Mouse (Mus musculus) neural tube, embryonic 12.5 days (tissue): ENCODE data around the gene Gm20521. TPM values are rescaled to one million over a fixed set of nuclear protein-coding genes. Genes with fewer than 3 reads are reported as not detected.

Experiments
- ATAC-seq: fragments of 200-750 bp; cut with Nextera tagmentation; 2 replicates; pipeline ENCODE4 v1.8.0; 2017; ENCODE audit warnings: low read depth, mild to moderate bottlenecking, moderate TSS enrichment, moderate library complexity; ENCODE audit not compliant: low FRiP score
- H3K27ac ChIP-seq: fragments of 300-500 bp; sonication (generic); 2 replicates; pipeline ENCODE4 v1.5.1; 2016
- H3K27me3 ChIP-seq: fragments of 300-500 bp; sonication (generic); replicated peaks from 2 replicates; pipeline ENCODE4 v1.6.1; 2016; ENCODE audit warnings: mild to moderate bottlenecking
- H3K36me3 ChIP-seq: fragments of 300-500 bp; sonication (generic); 2 replicates; pipeline ENCODE4 v1.6.1; 2016; ENCODE audit warnings: mild to moderate bottlenecking
- H3K4me1 ChIP-seq: fragments of 300-500 bp; sonication (generic); 2 replicates; pipeline ENCODE4 v1.6.1; 2016
- H3K4me2 ChIP-seq: fragments of 300-500 bp; sonication (generic); replicated peaks from 2 replicates; pipeline ENCODE4 v1.6.1; 2016; ENCODE audit warnings: mild to moderate bottlenecking
- H3K4me3 ChIP-seq: fragments of 300-500 bp; sonication (generic); 2 replicates; pipeline ENCODE4 v1.5.1; 2016
- H3K9ac ChIP-seq: fragments of 300-500 bp; sonication (generic); 2 replicates; pipeline ENCODE4 v1.6.1; 2016; ENCODE audit warnings: mild to moderate bottlenecking
- H3K9me3 ChIP-seq: fragments of 300-500 bp; sonication (generic); 2 replicates; pipeline ENCODE4 v1.6.1; 2016; ENCODE audit warnings: mild to moderate bottlenecking
- WGBS: fragments of 180-500 bp; shearing (Covaris S2); methylation state at CpG from one replicate; pipeline ENCODE4 v1.1.7; 2016; 5-methylcytosine and 5-hydroxymethylcytosine counted together
- polyA plus RNA-seq: library from polyadenylated mRNA; unstranded; fragments of >200 nt; fragmentation: Nextera tagmentation; extraction: Ambion mirVana; gene quantifications from 2 replicates; pipeline ENCODE4 v1.2.1, GENCODE M21; 2016

Gm20521 gene
- polyA plus RNA-seq, 1 experiment from 2014 or later: not detected

- H3K4me2 ChIP-seq: no peak overlapping the region
- no peak for ATAC-seq
- H3K9me3 ChIP-seq: no peaks in the 10 kb centered on the region
- H3K27ac ChIP-seq: no peak overlapping the region
- no peaks in the 10 kb centered on the region for H3K36me3 ChIP-seq
- H3K27me3 ChIP-seq: no peaks in the 10 kb centered on the region
- no peak overlapping the region for H3K4me3 ChIP-seq
- H3K9ac ChIP-seq: no peak overlapping the region
- H3K4me1 ChIP-seq: peaks cover 5% of the 10 kb centered on the region; the same call in 1 of the 2 replicates
- WGBS: 84% methylated on average over 4 of the region's 4 CpGs
Observed at GRCm38 (mm10) chr14:54868026-54868425, 15.2 kb upstream of the Gm20521 start.

- no peaks in the 10 kb centered on the region for H3K9me3 ChIP-seq
- no peak within 1 kb of the TSS for H3K4me2 ChIP-seq
- no peak within 1 kb of the TSS for H3K9ac ChIP-seq
- WGBS: 87% methylated on average over 5 of the region's 5 CpGs
- H3K36me3 ChIP-seq: no peaks in the 10 kb centered on the region
- H3K4me3 ChIP-seq: no peak within 1 kb of the TSS
- ATAC-seq: no peak
- H3K4me1 ChIP-seq: peaks cover 6% of the 10 kb centered on the region
- no peak within 1 kb of the TSS for H3K27ac ChIP-seq
- no peaks in the 10 kb centered on the region for H3K27me3 ChIP-seq
Observed at GRCm38 (mm10) chr14:54870861-54871260, 12.4 kb upstream of the Gm20521 start, which contains the start of gene Homez. Gene Homez, minus strand, starts transcription at chr14:54870961.

- no peak overlapping the region for H3K27ac ChIP-seq
- H3K27me3 ChIP-seq: no peaks in the 10 kb centered on the region
- no peak overlapping the region for H3K4me3 ChIP-seq
- no peaks in the 10 kb centered on the region for H3K36me3 ChIP-seq
- H3K9me3 ChIP-seq: no peaks in the 10 kb centered on the region
- no peak overlapping the region for H3K4me2 ChIP-seq
- peaks cover 14% of the 10 kb centered on the region for H3K4me1 ChIP-seq
- H3K9ac ChIP-seq: no peak overlapping the region
- ATAC-seq: no peak
- 96% methylated on average over 3 of the region's 3 CpGs for WGBS
Observed at GRCm38 (mm10) chr14:54874165-54874564, 9.1 kb upstream of the Gm20521 start.

GRCm38 (mm10) chr14:54875844-54876538 is 7.2 kb upstream of the Gm20521 start:
- Histone ChIP-seq H3K36me3 (no peaks in the 10 kb centered on the region), H3K4me2 (peak overlapping the region; percentile 99), H3K4me1 (peaks cover 14% of the 10 kb centered on the region), H3K4me3 (peak overlapping the region; percentile 77), H3K27me3 (no peaks in the 10 kb centered on the region), H3K9ac (peak overlapping the region; percentile 81), H3K27ac (peak overlapping the region; percentile 64), H3K9me3 (no peaks in the 10 kb centered on the region)
- ATAC-seq: peak; percentile 57
- 2% methylated on average over 36 of the region's 36 CpGs for WGBS

- Histone ChIP-seq H3K9me3 (no peaks in the 10 kb centered on the region), H3K27me3 (no peaks in the 10 kb centered on the region), H3K4me3 (peak overlapping the region; percentile 77), H3K36me3 (no peaks in the 10 kb centered on the region), H3K27ac (peak overlapping the region; percentile 64), H3K4me2 (peak overlapping the region; percentile 99), H3K4me1 (peaks cover 14% of the 10 kb centered on the region), H3K9ac (peak overlapping the region; percentile 81)
- WGBS: under 1% methylated on average over 67 of the region's 72 CpGs
- peak; percentile 92 for ATAC-seq
Observed at GRCm38 (mm10) chr14:54876539-54877047, 6.6 kb upstream of the Gm20521 start.

GRCm38 (mm10) chr14:54877048-54877715 is 6.1 kb upstream of the Gm20521 start, which contains the start of gene Ppp1r3e:
Gene Ppp1r3e, minus strand, starts transcription at chr14:54877550.
- Histone ChIP-seq H3K27ac (peak within 1 kb of the TSS; percentile 64), H3K9me3 (no peaks in the 10 kb centered on the region), H3K4me1 (peaks cover 14% of the 10 kb centered on the region), H3K9ac (peak within 1 kb of the TSS; percentile 81), H3K36me3 (no peaks in the 10 kb centered on the region), H3K27me3 (no peaks in the 10 kb centered on the region), H3K4me2 (peak within 1 kb of the TSS; percentile 99), H3K4me3 (peak within 1 kb of the TSS; percentile 77)
- WGBS: under 1% methylated on average over 61 of the region's 61 CpGs
- ATAC-seq: peak; percentile 75

GRCm38 (mm10) chr14:54884022-54884712 is 926 bp downstream of the Gm20521 start:
- Histone ChIP-seq H3K4me3 (peak overlapping the region; percentile 67), H3K9me3 (no peaks in the 10 kb centered on the region), H3K4me1 (peaks cover 23% of the 10 kb centered on the region), H3K36me3 (peaks cover 16% of the 10 kb centered on the region), H3K4me2 (peak overlapping the region; percentile 80), H3K9ac (peak overlapping the region; percentile 86), H3K27me3 (no peaks in the 10 kb centered on the region), H3K27ac (peak overlapping the region; percentile 77; the same call in 1 of the 2 replicates)
- ATAC-seq: peak; percentile 6; the same call in 1 of the 2 replicates
- 30% methylated on average over 21 of the region's 21 CpGs for WGBS

- Histone ChIP-seq H3K9ac (peak overlapping the region; percentile 38; the same call in 1 of the 2 replicates), H3K4me1 (peaks cover 23% of the 10 kb centered on the region), H3K27me3 (no peaks in the 10 kb centered on the region), H3K36me3 (peaks cover 16% of the 10 kb centered on the region), H3K4me2 (peak overlapping the region; percentile 80), H3K9me3 (no peaks in the 10 kb centered on the region), H3K4me3 (no peak overlapping the region), H3K27ac (no peak overlapping the region)
- WGBS: 93% methylated on average over 11 of the region's 11 CpGs
- ATAC-seq: no peak
Observed at GRCm38 (mm10) chr14:54885309-54885708, 2.1 kb downstream of the Gm20521 start.

GRCm38 (mm10) chr14:54892200-54892599 is 9.0 kb downstream of the Gm20521 start, which contains the start of gene Pabpn1:
Gene Pabpn1, plus strand, starts transcription at chr14:54892500.
- 93% methylated on average over 3 of the region's 3 CpGs for WGBS
- peaks cover 17% of the 10 kb centered on the region for H3K36me3 ChIP-seq
- ATAC-seq: no peak
- H3K4me1 ChIP-seq: peaks cover 15% of the 10 kb centered on the region
- H3K4me2 ChIP-seq: peak within 1 kb of the TSS; percentile 73
- H3K9ac ChIP-seq: no peak within 1 kb of the TSS
- peak within 1 kb of the TSS; percentile 46; the same call in 1 of the 2 replicates for H3K27ac ChIP-seq
- no peaks in the 10 kb centered on the region for H3K27me3 ChIP-seq
- no peaks in the 10 kb centered on the region for H3K9me3 ChIP-seq
- H3K4me3 ChIP-seq: peak within 1 kb of the TSS; percentile 35

GRCm38 (mm10) chr14:54893651-54894181 is 10.5 kb downstream of the Gm20521 start:
- Histone ChIP-seq H3K9ac (peak overlapping the region; percentile 100), H3K36me3 (peaks cover 30% of the 10 kb centered on the region), H3K4me2 (peak overlapping the region; percentile 73), H3K27ac (peak overlapping the region; percentile 92; the same call in 1 of the 2 replicates), H3K4me3 (peak overlapping the region; percentile 99), H3K4me1 (peaks cover 15% of the 10 kb centered on the region), H3K9me3 (no peaks in the 10 kb centered on the region), H3K27me3 (no peaks in the 10 kb centered on the region)
- WGBS: under 1% methylated on average over 38 of the region's 38 CpGs
- peak; percentile 99 for ATAC-seq

- ATAC-seq: peak; percentile 57
- Histone ChIP-seq H3K27ac (peak overlapping the region; percentile 92), H3K9me3 (no peaks in the 10 kb centered on the region), H3K4me1 (peaks cover 15% of the 10 kb centered on the region), H3K4me3 (peak overlapping the region; percentile 99), H3K36me3 (peaks cover 30% of the 10 kb centered on the region), H3K4me2 (peak overlapping the region; percentile 73), H3K9ac (peak overlapping the region; percentile 100), H3K27me3 (no peaks in the 10 kb centered on the region)
- under 1% methylated on average over 51 of the region's 54 CpGs for WGBS
Observed at GRCm38 (mm10) chr14:54894296-54895151, 11.3 kb downstream of the Gm20521 start.
